Mouse (Mus musculus): ENCODE results near the gene 4930572O03Rik. TPM values are rescaled to one million over a fixed set of nuclear protein-coding genes. Genes with fewer than 3 reads are reported as not detected.
"Not testable (repeated sequence)": the region's sequence is repeated elsewhere in the genome, so short reads cannot be mapped to it uniquely, and the experiment has no call there.

The 4930572O03Rik gene
- total and polyA plus RNA-seq, 2 experiments from 2014 or later = not detected

GRCm38 (mm10) chr5:15610695-15611094, 46.2 kb downstream of the 4930572O03Rik start:
- ATAC-seq (ENCODE audit: insufficient read depth, low read depth); H3K9me3 ChIP-seq (replicated peaks; ENCODE audit: control insufficient read depth, low read length); H3K36me3 ChIP-seq (replicated peaks; ENCODE audit: control insufficient read depth, insufficient read depth, low read length); H3K27ac ChIP-seq (ENCODE audit: low read depth); H3K27me3 ChIP-seq (ENCODE audit: control insufficient read depth, insufficient read depth, low read length); DNase-seq (ENCODE audit: low spot score); H3K9ac ChIP-seq (replicated peaks; ENCODE audit: low read depth, low read length); H3K4me3 ChIP-seq (ENCODE audit: low read depth, low read length); H3K4me2 ChIP-seq (ENCODE audit: low read depth, low read length); H3K4me1 ChIP-seq (ENCODE audit: control insufficient read depth, insufficient read depth): not testable (repeated sequence)
- 1% methylated on average over 1 of the region's 1 CpGs for WGBS
- peak; percentile 27 for TF ChIP-seq CTCF (IDR thresholded peaks at IDR 0.05; ENCODE audit: low read depth)

- not testable (repeated sequence) for H3K4me2 ChIP-seq (ENCODE audit: low read depth, low read length); H3K36me3 ChIP-seq (replicated peaks; ENCODE audit: control insufficient read depth, insufficient read depth, low read length); DNase-seq (ENCODE audit: low spot score); H3K4me1 ChIP-seq (ENCODE audit: control insufficient read depth, insufficient read depth); H3K9ac ChIP-seq (replicated peaks; ENCODE audit: low read depth, low read length); H3K9me3 ChIP-seq (replicated peaks; ENCODE audit: control insufficient read depth, low read length); H3K27ac ChIP-seq (ENCODE audit: low read depth); H3K4me3 ChIP-seq (ENCODE audit: low read depth, low read length); H3K27me3 ChIP-seq (ENCODE audit: control insufficient read depth, insufficient read depth, low read length)
- ATAC-seq (ENCODE audit: insufficient read depth, low read depth) = peak; percentile 41; the same call in 1 of the 2 replicates
- WGBS = 59% methylated on average over 5 of the region's 6 CpGs
These were observed 50.2 kb downstream of the 4930572O03Rik start for GRCm38 (mm10) chr5:15606677-15607076.

GRCm38 (mm10) chr5:15603585-15603984, 53.3 kb downstream of the 4930572O03Rik start:
- H3K27ac ChIP-seq (ENCODE audit: low read depth); H3K4me2 ChIP-seq (ENCODE audit: low read depth, low read length); H3K36me3 ChIP-seq (replicated peaks; ENCODE audit: control insufficient read depth, insufficient read depth, low read length); ATAC-seq (ENCODE audit: insufficient read depth, low read depth); H3K4me1 ChIP-seq (ENCODE audit: control insufficient read depth, insufficient read depth); DNase-seq (ENCODE audit: low spot score); H3K4me3 ChIP-seq (ENCODE audit: low read depth, low read length); H3K9ac ChIP-seq (replicated peaks; ENCODE audit: low read depth, low read length); H3K27me3 ChIP-seq (ENCODE audit: control insufficient read depth, insufficient read depth, low read length); H3K9me3 ChIP-seq (replicated peaks; ENCODE audit: control insufficient read depth, low read length): not testable (repeated sequence)
- 59% methylated on average over 8 of the region's 8 CpGs for WGBS

- not testable (repeated sequence) for H3K27me3 ChIP-seq (ENCODE audit: control insufficient read depth, insufficient read depth, low read length); H3K9me3 ChIP-seq (replicated peaks; ENCODE audit: control insufficient read depth, low read length); DNase-seq (ENCODE audit: low spot score); H3K4me1 ChIP-seq (ENCODE audit: control insufficient read depth, insufficient read depth); H3K4me2 ChIP-seq (ENCODE audit: low read depth, low read length); ATAC-seq (ENCODE audit: insufficient read depth, low read depth); H3K36me3 ChIP-seq (replicated peaks; ENCODE audit: control insufficient read depth, insufficient read depth, low read length); H3K27ac ChIP-seq (ENCODE audit: low read depth); H3K9ac ChIP-seq (replicated peaks; ENCODE audit: low read depth, low read length); H3K4me3 ChIP-seq (ENCODE audit: low read depth, low read length)
- WGBS = 40% methylated on average over 2 of the region's 2 CpGs
These were observed 53.9 kb downstream of the 4930572O03Rik start for GRCm38 (mm10) chr5:15603008-15603407.

GRCm38 (mm10) chr5:15602424-15602947, 54.4 kb downstream of the 4930572O03Rik start:
- not testable (repeated sequence) for H3K36me3 ChIP-seq (replicated peaks; ENCODE audit: control insufficient read depth, insufficient read depth, low read length); H3K4me2 ChIP-seq (ENCODE audit: low read depth, low read length); H3K27ac ChIP-seq (ENCODE audit: low read depth); H3K27me3 ChIP-seq (ENCODE audit: control insufficient read depth, insufficient read depth, low read length); H3K9me3 ChIP-seq (replicated peaks; ENCODE audit: control insufficient read depth, low read length); H3K9ac ChIP-seq (replicated peaks; ENCODE audit: low read depth, low read length); H3K4me3 ChIP-seq (ENCODE audit: low read depth, low read length); DNase-seq (ENCODE audit: low spot score); H3K4me1 ChIP-seq (ENCODE audit: control insufficient read depth, insufficient read depth)
- ATAC-seq (ENCODE audit: insufficient read depth, low read depth) = 0 out of 2 replicates have a peak, but pooled peaks have one; percentile 21
- WGBS = 45% methylated on average over 3 of the region's 3 CpGs

Other genes with a start within 250 kb of the 4930572O03Rik start
- not detected in 2 replicates for gene Gm21149, start 180.5 kb downstream of the 4930572O03Rik start, total RNA-seq (2014; rRNA removed; ENCODE audit: low replicate concordance)
- gene Gm21149, start 180.5 kb downstream of the 4930572O03Rik start, polyA plus RNA-seq (2015; fragmentation: Nextera tagmentation; extraction: Ambion mirVana) = not detected in 2 replicates
- gene Gm21190, start 127.8 kb downstream of the 4930572O03Rik start, total RNA-seq (2014; rRNA removed; ENCODE audit: low replicate concordance) = not detected in 2 replicates
- 0.10 TPM in 1 of 2 replicates, not detected in the other for gene Gm21190, start 127.8 kb downstream of the 4930572O03Rik start, polyA plus RNA-seq (2015; fragmentation: Nextera tagmentation; extraction: Ambion mirVana)
- 0.23 TPM in 1 of 2 replicates, not detected in the other for gene Gm21083, start 79.7 kb downstream of the 4930572O03Rik start, total RNA-seq (2014; rRNA removed; ENCODE audit: low replicate concordance)
- 0.12 TPM in 1 of 2 replicates, not detected in the other for gene Gm21083, start 79.7 kb downstream of the 4930572O03Rik start, polyA plus RNA-seq (2015; fragmentation: Nextera tagmentation; extraction: Ambion mirVana)
- gene Speer4d, start 38.0 kb downstream of the 4930572O03Rik start, total RNA-seq (2014; rRNA removed; ENCODE audit: low replicate concordance) = not detected in 2 replicates
- not detected in 2 replicates for gene Speer4d, start 38.0 kb downstream of the 4930572O03Rik start, polyA plus RNA-seq (2015; fragmentation: Nextera tagmentation; extraction: Ambion mirVana)
- gene Speer4c, start 57.2 kb upstream of the 4930572O03Rik start, total RNA-seq (2014; rRNA removed; ENCODE audit: low replicate concordance) = not detected in 2 replicates
- gene Speer4c, start 57.2 kb upstream of the 4930572O03Rik start, polyA plus RNA-seq (2015; fragmentation: Nextera tagmentation; extraction: Ambion mirVana) = 0.12 and 0.15 TPM in 2 replicates

Measured in heart, postnatal 0 days (tissue).